Mouse (Mus musculus) myocyte (in vitro differentiated cells): ENCODE results near the gene Usp54. TPM values are rescaled to one million over a fixed set of nuclear protein-coding genes. Genes with fewer than 3 reads are reported as not detected.
A peak's percentile ranks its signal among the peaks of the same experiment; 100 is the strongest.

Experiments
- H3K27me3 ChIP-seq: one replicate; pipeline ENCODE4 v1.6.1; 2011; ENCODE audit not compliant: control insufficient read depth, insufficient read depth, insufficient read length
- H3K36me3 ChIP-seq: one replicate; pipeline ENCODE4 v1.6.1; 2011; ENCODE audit not compliant: control insufficient read depth, insufficient read depth
- H3K4me2 ChIP-seq: one replicate; pipeline ENCODE4 v1.6.1; 2011; ENCODE audit warnings: low read depth, control low read depth
- H3K4me3 ChIP-seq: one replicate; pipeline ENCODE4 v1.5.1; 2011; ENCODE audit warnings: mild to moderate bottlenecking, control low read depth, moderate library complexity
- H3K79me2 ChIP-seq: one replicate; pipeline ENCODE4 v1.6.1; 2011; ENCODE audit not compliant: control insufficient read depth, insufficient read depth
- H3ac ChIP-seq: one replicate; pipeline ENCODE4 v1.6.1; 2011; ENCODE audit not compliant: control insufficient read depth, insufficient read length
- CEBPB ChIP-seq: IDR thresholded peaks from 2 replicates; pipeline ENCODE4 v1.6.1; 2011; ENCODE audit warnings: mild to moderate bottlenecking, moderate library complexity; ENCODE audit not compliant: poor library complexity, insufficient read depth, severe bottlenecking
- E2F4 ChIP-seq: IDR thresholded peaks from one replicate; pipeline ENCODE4 v1.6.1; 2011; ENCODE audit warnings: mild to moderate bottlenecking, control low read depth, moderate library complexity; ENCODE audit not compliant: insufficient read depth
- MAX ChIP-seq: IDR thresholded peaks from one replicate; pipeline ENCODE4 v1.6.1; 2011; ENCODE audit warnings: low read depth, mild to moderate bottlenecking, control low read depth
- MYOD1 ChIP-seq, 3 experiments: IDR thresholded peaks; one replicate each; pipeline ENCODE4 v1.6.1; 2011; ENCODE audit warnings: control low read depth in 2 of 3, low read depth in 2 of 3, mild to moderate bottlenecking in 2 of 3, moderate library complexity in 1 of 3; ENCODE audit not compliant: insufficient read length in 2 of 3, control insufficient read depth in 1 of 3
- MYOG ChIP-seq, 3 experiments: IDR thresholded peaks; one replicate each; pipeline ENCODE4 v1.6.1; 2011; ENCODE audit warnings: control low read depth in 2 of 3, low read depth in 2 of 3, mild to moderate bottlenecking in 2 of 3; ENCODE audit not compliant: insufficient read length in 2 of 3, control insufficient read depth in 1 of 3, insufficient read depth in 1 of 3
- POLR2A ChIP-seq: IDR thresholded peaks from one replicate; pipeline ENCODE4 v1.6.1; 2011; ENCODE audit warnings: low read depth, mild to moderate bottlenecking, control low read depth, moderate library complexity; ENCODE audit not compliant: insufficient read length
- POLR2AphosphoS2 ChIP-seq: IDR thresholded peaks from one replicate; pipeline ENCODE4 v1.6.1; 2011; ENCODE audit warnings: low read depth, control low read depth; ENCODE audit not compliant: insufficient read length
- REST ChIP-seq: IDR thresholded peaks from one replicate; pipeline ENCODE4 v1.6.1; 2011; ENCODE audit warnings: mild to moderate bottlenecking, control low read depth, moderate library complexity; ENCODE audit not compliant: insufficient read depth, insufficient read length
- SRF ChIP-seq: IDR thresholded peaks from one replicate; pipeline ENCODE4 v1.6.1; 2011; ENCODE audit warnings: low read depth; ENCODE audit not compliant: control insufficient read depth, insufficient read length
- TCF12 ChIP-seq: IDR thresholded peaks from one replicate; pipeline ENCODE4 v1.6.1; 2011; ENCODE audit warnings: mild to moderate bottlenecking, control low read depth; ENCODE audit not compliant: poor library complexity, insufficient read depth, severe bottlenecking
- TCF3 ChIP-seq: IDR thresholded peaks from one replicate; pipeline ENCODE4 v1.6.1; 2011; ENCODE audit warnings: low read depth, control low read depth; ENCODE audit not compliant: insufficient read length
- USF1 ChIP-seq: IDR thresholded peaks from one replicate; pipeline ENCODE4 v1.6.1; 2011; ENCODE audit warnings: low read depth, mild to moderate bottlenecking, control low read depth, moderate library complexity
- polyA plus RNA-seq: library from polyadenylated mRNA; unstranded; fragments of >200 nt; fragmentation: generic; extraction: Trizol; gene quantifications from one replicate; pipeline ENCODE4 v1.2.1, GENCODE M21; 2012; ENCODE audit warnings: missing spikeins

Gene Usp54
- polyA plus RNA-seq, 1 experiment: 2.6 TPM

GRCm38 (mm10) chr14:20622412-20622811 lies 18.5 kb downstream of the Usp54 start:
- H3K4me3 ChIP-seq: no peak overlapping the region
- H3K4me2 ChIP-seq: no peak overlapping the region
- H3K27me3 ChIP-seq: no peaks in the 10 kb centered on the region
- no peaks in the 10 kb centered on the region for H3K36me3 ChIP-seq
- TF ChIP-seq TCF3 (no peak), USF1 (no peak), POLR2A (no peak)
- H3K79me2 ChIP-seq: no peaks in the 10 kb centered on the region
- H3ac ChIP-seq: no peak overlapping the region

- H3K4me3 ChIP-seq: no peak overlapping the region
- H3ac ChIP-seq: no peak overlapping the region
- peak overlapping the region; percentile 16 for H3K4me2 ChIP-seq
- H3K79me2 ChIP-seq: no peaks in the 10 kb centered on the region
- TF ChIP-seq MYOG (IDR thresholded peaks at IDR 0.05; ENCODE audit: control insufficient read depth in 1 of 3, insufficient read depth in 1 of 3, insufficient read length in 2 of 3, low read depth in 2 of 3): peak in 1 of 3 experiments; percentile 21
- no peak for TF ChIP-seq POLR2AphosphoS2
- no peaks in the 10 kb centered on the region for H3K36me3 ChIP-seq
- H3K27me3 ChIP-seq: no peaks in the 10 kb centered on the region
Observed at GRCm38 (mm10) chr14:20621903-20622302, 19.0 kb downstream of the Usp54 start.

GRCm38 (mm10) chr14:20619131-20619530 lies 21.7 kb downstream of the Usp54 start:
- H3K79me2 ChIP-seq: no peaks in the 10 kb centered on the region
- no peak overlapping the region for H3K4me2 ChIP-seq
- no peaks in the 10 kb centered on the region for H3K27me3 ChIP-seq
- no peak overlapping the region for H3ac ChIP-seq
- TF ChIP-seq CEBPB (no peak), SRF (no peak), MAX (no peak), POLR2AphosphoS2 (no peak), TCF3 (no peak), USF1 (no peak), REST (no peak), MYOG (IDR thresholded peaks at IDR 0.05; ENCODE audit: control insufficient read depth in 1 of 3, insufficient read depth in 1 of 3, insufficient read length in 2 of 3, low read depth in 2 of 3) (no peak)
- no peak overlapping the region for H3K4me3 ChIP-seq
- H3K36me3 ChIP-seq: no peaks in the 10 kb centered on the region

GRCm38 (mm10) chr14:20618211-20618610 lies 22.7 kb downstream of the Usp54 start:
- Histone ChIP-seq H3K36me3 (no peaks in the 10 kb centered on the region), H3K27me3 (no peaks in the 10 kb centered on the region), H3K4me2 (no peak overlapping the region), H3K79me2 (no peaks in the 10 kb centered on the region), H3ac (no peak overlapping the region), H3K4me3 (no peak overlapping the region)
- no peak for TF ChIP-seq POLR2A
- TF ChIP-seq USF1: no peak
- no peak for TF ChIP-seq MYOG (IDR thresholded peaks at IDR 0.05; ENCODE audit: control insufficient read depth in 1 of 3, insufficient read depth in 1 of 3, insufficient read length in 2 of 3, low read depth in 2 of 3)
- TF ChIP-seq MAX: no peak
- no peak for TF ChIP-seq TCF3
- TF ChIP-seq MYOD1 (IDR thresholded peaks at IDR 0.05; ENCODE audit: control insufficient read depth in 1 of 3, insufficient read length in 2 of 3, low read depth in 2 of 3): no peak
- TF ChIP-seq POLR2AphosphoS2: no peak
- no peak for TF ChIP-seq CEBPB
- TF ChIP-seq E2F4: no peak
- no peak for TF ChIP-seq REST

- no peak overlapping the region for H3K4me2 ChIP-seq
- no peaks in the 10 kb centered on the region for H3K36me3 ChIP-seq
- H3K79me2 ChIP-seq: no peaks in the 10 kb centered on the region
- no peak overlapping the region for H3ac ChIP-seq
- H3K27me3 ChIP-seq: no peaks in the 10 kb centered on the region
- H3K4me3 ChIP-seq: no peak overlapping the region
- TF ChIP-seq USF1 (peak; percentile 72), POLR2AphosphoS2 (no peak), E2F4 (no peak), SRF (no peak)
Observed at GRCm38 (mm10) chr14:20616421-20616820, 24.4 kb downstream of the Usp54 start.

- Histone ChIP-seq H3K27me3 (no peaks in the 10 kb centered on the region), H3ac (no peak overlapping the region), H3K4me3 (no peak overlapping the region), H3K79me2 (no peaks in the 10 kb centered on the region), H3K4me2 (no peak overlapping the region), H3K36me3 (no peaks in the 10 kb centered on the region)
- TF ChIP-seq SRF: no peak
- TF ChIP-seq REST: no peak
- TF ChIP-seq TCF3: no peak
- TF ChIP-seq POLR2A: no peak
- TF ChIP-seq MAX: no peak
- TF ChIP-seq POLR2AphosphoS2: no peak
- no peak for TF ChIP-seq TCF12
- TF ChIP-seq CEBPB: no peak
- no peak for TF ChIP-seq MYOG (IDR thresholded peaks at IDR 0.05; ENCODE audit: control insufficient read depth in 1 of 3, insufficient read depth in 1 of 3, insufficient read length in 2 of 3, low read depth in 2 of 3)
- TF ChIP-seq USF1: no peak
- TF ChIP-seq MYOD1 (IDR thresholded peaks at IDR 0.05; ENCODE audit: control insufficient read depth in 1 of 3, insufficient read length in 2 of 3, low read depth in 2 of 3): no peak
- no peak for TF ChIP-seq E2F4
Observed at GRCm38 (mm10) chr14:20615075-20615474, 25.8 kb downstream of the Usp54 start.
